Comparison of ENCODE assay signal across 22 mouse cellular contexts in genomic region chr5:124492618-124493017, GRCm38 (mm10). TPM values are rescaled to one million over a fixed set of nuclear protein-coding genes. Genes with fewer than 3 reads are reported as not detected.
DNase-seq lines count a peak whose midpoint lies in the region; ATAC-seq and TF ChIP-seq lines count a peak whose summit lies in the region.
"Had no signal": no experiment of that assay in that cellular context is flagged by ENCODE, and none has a peak within 500 bp of the region (broad histone marks: within the 10 kb centered on the region; RNA-seq: fewer than 3 reads in every experiment).

No protein-coding gene starts in this region.

- H3K9me3 ChIP-seq in embryonic facial prominence, embryonic 10.5 days = no peaks in the 10 kb centered on the region
- no peaks in the 10 kb centered on the region for H3K9me3 ChIP-seq in midbrain, embryonic 15.5 days
- H3K9me3 ChIP-seq: embryonic facial prominence, embryonic 13.5 days; forebrain, embryonic 12.5 days; heart, embryonic 15.5 days; hindbrain, embryonic 13.5 days had no signal

- H3K4me3 ChIP-seq in bone marrow macrophage, adult 2 months (ENCODE audit: insufficient read depth, low read length) = no peak overlapping the region
- no peak overlapping the region for H3K4me3 ChIP-seq in macrophage (ENCODE audit: inconsistent target)
- H3K4me3 ChIP-seq in embryonic facial prominence, embryonic 10.5 days = no peak overlapping the region
- no peak overlapping the region for H3K4me3 ChIP-seq in midbrain, embryonic 15.5 days
- H3K4me3 ChIP-seq: embryonic facial prominence, embryonic 13.5 days; forebrain, embryonic 12.5 days; heart, adult 2 months; heart, embryonic 15.5 days; hindbrain, embryonic 13.5 days had no signal

- H3K27me3 ChIP-seq in embryonic facial prominence, embryonic 10.5 days (replicated peaks; ENCODE audit: low read depth, poor library complexity, severe bottlenecking) = no peaks in the 10 kb centered on the region
- no peaks in the 10 kb centered on the region for H3K27me3 ChIP-seq in midbrain, embryonic 15.5 days (replicated peaks)
- H3K27me3 ChIP-seq: embryonic facial prominence, embryonic 13.5 days; forebrain, embryonic 12.5 days; heart, embryonic 15.5 days; hindbrain, embryonic 13.5 days had no signal

- ATAC-seq in monocyte, adult 5-6 weeks (replicated peaks; ENCODE audit: insufficient number of reproducible peaks, low FRiP score, low TSS enrichment, poor library complexity, severe bottlenecking) = peak; percentile 60
- no peak for ATAC-seq in midbrain, embryonic 15.5 days (replicated peaks)
- ATAC-seq: forebrain, embryonic 16.5 days; hindbrain, postnatal 0 days had no signal

- DNase-seq in layer of hippocampus, adult 11-12 months (ENCODE audit: low spot score) = peak; percentile 57
- DNase-seq in layer of hippocampus, postnatal 36 days = no peak
- DNase-seq in retina, embryonic 14.5 days (ENCODE audit: low spot score) = no peak
- DNase-seq in embryonic facial prominence, embryonic 10.5 days (ENCODE audit: low spot score) = no peak
- DNase-seq: adrenal gland, postnatal 14 days; cerebellum, adult 2 months; cerebellum, postnatal 10 days; embryo, embryonic 11 days; gastrocnemius, postnatal 36 days; heart, adult 2 months; heart, postnatal 14 days had no signal

- TF ChIP-seq POLR2A in bone marrow macrophage, adult 2 months (IDR thresholded peaks at IDR 0.05; ENCODE audit: borderline replicate concordance, low read depth, low read length) = no peak

- peaks cover 13% of the 10 kb centered on the region; the same call in 1 of the 2 replicates for H3K79me2 ChIP-seq in macrophage (ENCODE audit: inconsistent target)

- no peaks in the 10 kb centered on the region for H3K36me3 ChIP-seq in macrophage (ENCODE audit: inconsistent target)
- peaks cover 99% of the 10 kb centered on the region for H3K36me3 ChIP-seq in embryonic facial prominence, embryonic 10.5 days (replicated peaks)
- H3K36me3 ChIP-seq in midbrain, embryonic 15.5 days (replicated peaks) = peaks cover 9% of the 10 kb centered on the region; the same call in 1 of the 2 replicates

- 11% methylated on average over 4 of the region's 4 CpGs for WGBS in macrophage (ENCODE audit: missing documents)
- 90% methylated on average over 4 of the region's 4 CpGs for WGBS in embryonic facial prominence, embryonic 10.5 days
- 83% methylated on average over 4 of the region's 4 CpGs for WGBS in midbrain, embryonic 15.5 days

- H3K4me1 ChIP-seq in bone marrow macrophage, adult 2 months (ENCODE audit: control insufficient read depth, insufficient read depth, low read length) = peaks cover 35% of the 10 kb centered on the region
- H3K4me1 ChIP-seq in embryonic facial prominence, embryonic 10.5 days = peaks cover 6% of the 10 kb centered on the region; the same call in 1 of the 2 replicates
- H3K4me1 ChIP-seq in midbrain, embryonic 15.5 days = no peaks in the 10 kb centered on the region
- H3K4me1 ChIP-seq: embryonic facial prominence, embryonic 13.5 days; heart, embryonic 15.5 days had no signal

- no peak overlapping the region for H3K4me2 ChIP-seq in midbrain, embryonic 15.5 days
- H3K4me2 ChIP-seq: embryonic facial prominence, embryonic 13.5 days; forebrain, embryonic 12.5 days; heart, embryonic 11.5 days; heart, embryonic 15.5 days; hindbrain, embryonic 13.5 days had no signal

- no peak overlapping the region for H3K9ac ChIP-seq in midbrain, embryonic 15.5 days
- H3K9ac ChIP-seq: embryonic facial prominence, embryonic 13.5 days; forebrain, embryonic 12.5 days; heart, embryonic 15.5 days; hindbrain, embryonic 13.5 days had no signal

- TF ChIP-seq CTCF in bone marrow macrophage, adult 2 months (IDR thresholded peaks at IDR 0.05; ENCODE audit: low read depth, low read length) = no peak

- H3K27ac ChIP-seq in bone marrow macrophage, adult 2 months (ENCODE audit: insufficient read depth, low read depth, low read length) = peak overlapping the region; percentile 62
- peak overlapping the region; percentile 87 for H3K27ac ChIP-seq in macrophage
- no peak overlapping the region for H3K27ac ChIP-seq in embryonic facial prominence, embryonic 10.5 days (replicated peaks)
- H3K27ac ChIP-seq in midbrain, embryonic 15.5 days = no peak overlapping the region
- H3K27ac ChIP-seq: embryonic facial prominence, embryonic 13.5 days; forebrain, embryonic 12.5 days; heart, adult 2 months; heart, embryonic 15.5 days; hindbrain, embryonic 13.5 days; hindbrain, postnatal 0 days had no signal

RNA-seq across cellular contexts. Expression of gene Snrnp35, which starts 9.7 kb away (rescaled TPM):
- 10 to 100 TPM; 27.4 to 31.7 TPM for total RNA-seq in layer of hippocampus, postnatal 36 days (2021)
- 20.5 and 21.6 TPM in 2 replicates for polyA plus RNA-seq in bone marrow macrophage, adult 2 months (2012; ENCODE audit: insufficient read depth, insufficient read length, missing spikeins)
- total RNA-seq in macrophage (2018; cell fraction: chromatin; rRNA removed) = 10 to 100 TPM; 15.6 to 53.0 (median 28.3) TPM
- total RNA-seq in macrophage (2018; cell fraction: cytosol; rRNA removed) = 10 to 100 TPM; 19.7 to 42.3 (median 33.0) TPM
- total RNA-seq in macrophage (2018; cell fraction: nucleus; rRNA removed) = 10 to 100 TPM; 21.0 to 56.7 (median 36.5) TPM
- polyA plus RNA-seq in macrophage (2018) = 30.6 to 47.7 TPM (median 30.7 TPM) in 3 replicates
- total RNA-seq in monocyte, adult 5-6 weeks (2017) = 7.4 to 12.5 TPM (median 9.8 TPM) in 3 replicates
- polyA plus RNA-seq in embryonic facial prominence, embryonic 10.5 days (2016; fragmentation: Nextera tagmentation; extraction: Ambion mirVana) = 28.3 and 28.8 TPM in 2 replicates
- polyA plus RNA-seq in midbrain, embryonic 15.5 days (2015; fragmentation: Nextera tagmentation; extraction: Ambion mirVana) = 18.9 and 19.1 TPM in 2 replicates

RNA-seq across cellular contexts. Expression of gene Rilpl2, which starts 14.5 kb away (rescaled TPM):
- total RNA-seq in layer of hippocampus, postnatal 36 days (2021) = 10 to 100 TPM; 19.8 to 20.6 TPM
- 106 and 113 TPM in 2 replicates for polyA plus RNA-seq in bone marrow macrophage, adult 2 months (2012; ENCODE audit: insufficient read depth, insufficient read length, missing spikeins)
- 100 to 1,000 TPM in 23 of 26 experiments, 10 to 100 TPM in 3; 66.4 to 240 (median 153) TPM for total RNA-seq in macrophage (2018; cell fraction: chromatin; rRNA removed)
- 100 to 1,000 TPM; 114 to 215 (median 162) TPM for total RNA-seq in macrophage (2018; cell fraction: cytosol; rRNA removed)
- 100 to 1,000 TPM in 24 of 26 experiments, 10 to 100 TPM in 2; 60.8 to 263 (median 159) TPM for total RNA-seq in macrophage (2018; cell fraction: nucleus; rRNA removed)
- 47.7 to 134 TPM (median 74.0 TPM) in 3 replicates for polyA plus RNA-seq in macrophage (2018)
- total RNA-seq in monocyte, adult 5-6 weeks (2017) = 47.8 to 86.1 TPM (median 71.4 TPM) in 3 replicates
- polyA plus RNA-seq in embryonic facial prominence, embryonic 10.5 days (2016; fragmentation: Nextera tagmentation; extraction: Ambion mirVana) = 24.9 and 26.0 TPM in 2 replicates
- polyA plus RNA-seq in midbrain, embryonic 15.5 days (2015; fragmentation: Nextera tagmentation; extraction: Ambion mirVana) = 24.7 and 25.2 TPM in 2 replicates

RNA-seq across cellular contexts. Expression of gene Rilpl1, which starts 38.6 kb away (rescaled TPM):
- 10 to 100 TPM; 68.7 to 72.1 TPM for total RNA-seq in layer of hippocampus, postnatal 36 days (2021)
- 2.4 and 2.8 TPM in 2 replicates for polyA plus RNA-seq in bone marrow macrophage, adult 2 months (2012; ENCODE audit: insufficient read depth, insufficient read length, missing spikeins)
- 1 to 10 TPM; 1.3 to 9.8 (median 4.4) TPM for total RNA-seq in macrophage (2018; cell fraction: chromatin; rRNA removed)
- total RNA-seq in macrophage (2018; cell fraction: cytosol; rRNA removed) = 10 to 100 TPM in 3 of 26 experiments, 1 to 10 TPM in 23; 3.7 to 13.4 (median 6.3) TPM
- 10 to 100 TPM in 1 of 26 experiments, 1 to 10 TPM in 25; 1.5 to 12.4 (median 3.8) TPM for total RNA-seq in macrophage (2018; cell fraction: nucleus; rRNA removed)
- 4.3 to 9.6 TPM (median 7.6 TPM) in 3 replicates for polyA plus RNA-seq in macrophage (2018)
- 1.4 to 3.0 TPM in 2 of 3 replicates, not detected in the other for total RNA-seq in monocyte, adult 5-6 weeks (2017)
- 23.1 and 26.4 TPM in 2 replicates for polyA plus RNA-seq in embryonic facial prominence, embryonic 10.5 days (2016; fragmentation: Nextera tagmentation; extraction: Ambion mirVana)
- 11.8 and 14.3 TPM in 2 replicates for polyA plus RNA-seq in midbrain, embryonic 15.5 days (2015; fragmentation: Nextera tagmentation; extraction: Ambion mirVana)

RNA-seq across cellular contexts. Expression of gene Tmed2, which starts 47.9 kb away (rescaled TPM):
- total RNA-seq in layer of hippocampus, postnatal 36 days (2021) = 100 to 1,000 TPM; 102 to 106 TPM
- 339 and 358 TPM in 2 replicates for polyA plus RNA-seq in bone marrow macrophage, adult 2 months (2012; ENCODE audit: insufficient read depth, insufficient read length, missing spikeins)
- total RNA-seq in macrophage (2018; cell fraction: chromatin; rRNA removed) = 100 to 1,000 TPM in 4 of 26 experiments, 10 to 100 TPM in 22; 47.8 to 107 (median 75.2) TPM
- total RNA-seq in macrophage (2018; cell fraction: cytosol; rRNA removed) = 100 to 1,000 TPM; 250 to 501 (median 304) TPM
- 100 to 1,000 TPM; 113 to 376 (median 199) TPM for total RNA-seq in macrophage (2018; cell fraction: nucleus; rRNA removed)
- polyA plus RNA-seq in macrophage (2018) = 260 to 815 TPM (median 355 TPM) in 3 replicates
- total RNA-seq in monocyte, adult 5-6 weeks (2017) = 574 to 1,047 TPM (median 1,041 TPM) in 3 replicates
- polyA plus RNA-seq in embryonic facial prominence, embryonic 10.5 days (2016; fragmentation: Nextera tagmentation; extraction: Ambion mirVana) = 453 and 454 TPM in 2 replicates
- 321 and 332 TPM in 2 replicates for polyA plus RNA-seq in midbrain, embryonic 15.5 days (2015; fragmentation: Nextera tagmentation; extraction: Ambion mirVana)

RNA-seq across cellular contexts. Expression of gene Kmt5a, which starts 52.9 kb away (rescaled TPM):
- total RNA-seq in layer of hippocampus, postnatal 36 days (2021) = 10 to 100 TPM; 63.9 to 78.5 TPM
- polyA plus RNA-seq in bone marrow macrophage, adult 2 months (2012; ENCODE audit: insufficient read depth, insufficient read length, missing spikeins) = 49.2 and 58.6 TPM in 2 replicates
- 100 to 1,000 TPM in 8 of 26 experiments, 10 to 100 TPM in 18; 52.3 to 174 (median 91.0) TPM for total RNA-seq in macrophage (2018; cell fraction: chromatin; rRNA removed)
- total RNA-seq in macrophage (2018; cell fraction: cytosol; rRNA removed) = 10 to 100 TPM; 45.9 to 87.1 (median 53.7) TPM
- 100 to 1,000 TPM in 5 of 26 experiments, 10 to 100 TPM in 21; 40.5 to 118 (median 71.6) TPM for total RNA-seq in macrophage (2018; cell fraction: nucleus; rRNA removed)
- 41.0 to 134 TPM (median 67.4 TPM) in 3 replicates for polyA plus RNA-seq in macrophage (2018)
- total RNA-seq in monocyte, adult 5-6 weeks (2017) = 78.3 to 109 TPM (median 102 TPM) in 3 replicates
- polyA plus RNA-seq in embryonic facial prominence, embryonic 10.5 days (2016; fragmentation: Nextera tagmentation; extraction: Ambion mirVana) = 48.5 and 55.7 TPM in 2 replicates
- 36.4 and 49.1 TPM in 2 replicates for polyA plus RNA-seq in midbrain, embryonic 15.5 days (2015; fragmentation: Nextera tagmentation; extraction: Ambion mirVana)

Comparison
In these comparisons a context has a peak if more than half of its experiments do, and no peak if none do; other contexts are left out.
1. H3K27ac ChIP-seq: peak in bone marrow macrophage, adult 2 months (single experiment) and macrophage (single experiment); none in embryonic facial prominence, embryonic 10.5 days (single experiment) and midbrain, embryonic 15.5 days (single experiment).